Mouse (Mus musculus): ENCODE measurements around the gene Ythdf2. TPM values are rescaled to one million over a fixed set of nuclear protein-coding genes. Genes with fewer than 3 reads are reported as not detected.

Gene Ythdf2
- total RNA-seq, 2 experiments from 2014 or later, result 48.1 to 57.0 TPM

DNA sequence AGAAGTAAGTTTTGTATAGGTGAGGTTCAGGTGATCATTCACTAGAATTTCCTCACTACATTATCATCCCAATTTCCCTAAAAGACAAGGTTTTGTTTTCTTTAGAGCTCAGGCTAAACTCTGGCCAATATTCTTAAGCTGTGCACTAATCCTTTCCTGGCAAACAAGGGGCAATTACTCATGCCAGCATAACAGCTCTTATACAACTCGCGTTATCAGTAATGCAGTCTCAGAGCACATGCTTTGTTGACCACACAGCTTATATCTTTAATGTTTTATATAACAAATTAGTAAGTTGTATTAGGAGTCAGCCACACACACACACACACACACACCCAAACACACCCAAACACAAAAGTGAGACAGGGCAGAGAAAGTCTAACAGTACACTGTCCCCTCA is 1.8 kb downstream of the Ythdf2 start:
- DNase-seq, result no peak

DNA sequence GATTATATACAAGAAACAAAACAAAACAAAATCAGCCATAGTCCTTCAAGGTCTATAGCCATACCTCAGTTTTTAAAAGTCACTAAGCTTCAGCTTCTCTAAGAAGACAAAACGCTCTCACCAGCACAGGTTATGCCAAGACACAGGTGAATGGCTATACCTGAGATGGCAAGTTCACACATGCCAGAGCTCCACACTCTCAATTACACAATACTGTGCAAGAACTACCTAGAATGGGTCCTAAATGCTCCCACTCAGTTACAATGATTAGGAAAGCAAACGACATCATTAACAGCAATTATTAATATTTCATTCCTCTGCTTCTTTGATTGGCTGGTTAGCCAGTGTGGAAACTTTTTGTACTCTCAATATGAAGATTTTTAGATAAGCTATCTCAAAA is 2.8 kb downstream of the Ythdf2 start:
- DNase-seq, result no peak

DNA sequence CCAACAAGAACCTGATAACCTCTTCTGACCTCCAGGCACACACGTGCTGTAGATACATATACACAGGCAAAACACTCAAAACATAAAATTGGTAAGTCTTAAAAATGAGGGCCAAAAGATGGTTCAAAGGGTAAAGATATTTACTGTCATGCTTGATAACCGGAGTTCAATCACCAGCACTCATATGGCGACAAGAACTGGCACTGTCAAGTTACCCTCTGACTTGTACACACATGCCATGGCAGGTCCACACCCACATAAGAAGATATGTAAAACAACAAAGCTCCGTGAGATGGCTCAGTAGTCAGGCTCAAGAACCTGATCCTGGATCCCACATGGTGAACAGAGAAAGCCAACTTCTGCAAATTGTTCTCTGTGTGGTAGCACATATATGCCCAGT is 4.8 kb downstream of the Ythdf2 start:
- DNase-seq, result no peak

DNA sequence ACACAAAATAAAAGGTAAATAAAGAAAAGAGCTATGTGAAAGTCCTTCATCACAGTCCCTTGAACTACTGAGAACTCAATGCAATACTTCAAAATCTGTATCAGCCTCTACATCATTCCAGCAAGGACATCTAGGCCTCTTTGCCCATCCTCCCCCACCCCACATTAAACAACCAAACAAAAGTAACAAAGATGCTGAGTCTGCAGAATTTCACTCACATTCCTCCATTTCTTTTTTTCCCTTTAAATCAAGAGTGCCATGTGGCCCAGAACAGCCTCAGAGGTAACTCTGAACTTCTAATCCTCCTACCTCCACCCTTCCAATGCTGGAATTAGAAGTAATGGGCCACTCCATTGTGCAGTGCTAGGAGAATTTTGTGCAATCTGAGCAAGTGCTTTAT is 13.3 kb downstream of the Ythdf2 start:
- no peak for DNase-seq

DNA sequence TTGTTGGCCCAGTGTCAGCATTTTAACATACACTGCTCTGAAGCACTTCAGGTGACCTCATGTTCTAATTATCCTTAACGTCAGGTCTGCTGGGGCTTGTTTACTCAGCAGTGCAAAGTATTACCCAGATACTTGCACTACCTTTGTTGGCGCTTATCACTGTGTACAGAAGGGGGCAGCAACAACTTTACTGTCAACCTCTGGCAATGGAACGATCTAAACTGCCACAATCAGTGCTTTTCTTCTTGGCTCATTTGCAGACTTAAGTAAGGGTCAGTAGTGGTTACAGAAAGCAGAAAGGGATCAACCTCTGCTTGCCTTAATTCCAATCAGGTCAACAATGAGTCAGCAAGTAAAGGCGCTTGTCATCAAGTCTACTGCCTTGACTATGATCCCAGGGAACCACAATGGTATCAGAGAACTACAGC is 13.8 kb downstream of the Ythdf2 start:
- DNase-seq, result peak; percentile 25 to 42

DNA sequence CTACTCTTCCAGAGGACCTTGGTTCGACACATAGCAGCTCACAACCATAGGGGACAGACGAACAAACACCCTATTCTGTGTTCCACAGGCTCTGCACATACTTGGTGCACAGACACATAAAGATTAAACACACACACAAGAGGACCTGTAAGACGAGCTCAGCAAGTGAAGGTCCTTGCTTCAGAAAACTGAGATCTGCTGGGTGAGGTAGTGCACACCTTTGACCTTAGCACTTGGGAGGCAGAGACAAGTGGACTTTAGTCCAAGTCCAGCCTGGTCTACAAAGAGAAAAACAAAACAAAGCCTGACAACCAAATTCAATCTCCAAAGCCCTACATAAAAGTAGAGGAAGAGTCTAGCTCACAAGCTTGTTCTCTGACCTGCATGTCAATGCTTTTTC is 17.1 kb downstream of the Ythdf2 start:
- no peak for DNase-seq

DNA sequence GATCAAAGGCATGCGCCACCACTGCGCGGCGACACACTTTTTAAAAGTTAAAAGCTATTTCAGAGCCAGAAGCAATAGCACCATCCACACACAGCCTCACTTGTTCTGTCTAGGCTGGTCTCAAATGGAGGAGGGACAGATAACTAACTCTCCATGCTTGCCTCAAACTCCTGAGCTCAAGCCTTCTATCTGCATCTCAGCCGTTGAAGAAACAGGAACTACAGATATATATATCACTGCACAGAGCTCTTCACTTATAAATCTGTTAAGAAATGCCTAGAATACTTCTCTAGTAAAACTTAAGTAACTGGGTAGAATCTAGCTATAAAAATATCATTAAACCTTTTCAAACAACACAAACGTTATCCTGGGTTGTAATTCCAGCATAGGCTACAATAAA is 17.7 kb downstream of the Ythdf2 start:
- DNase-seq, result no peak

DNA sequence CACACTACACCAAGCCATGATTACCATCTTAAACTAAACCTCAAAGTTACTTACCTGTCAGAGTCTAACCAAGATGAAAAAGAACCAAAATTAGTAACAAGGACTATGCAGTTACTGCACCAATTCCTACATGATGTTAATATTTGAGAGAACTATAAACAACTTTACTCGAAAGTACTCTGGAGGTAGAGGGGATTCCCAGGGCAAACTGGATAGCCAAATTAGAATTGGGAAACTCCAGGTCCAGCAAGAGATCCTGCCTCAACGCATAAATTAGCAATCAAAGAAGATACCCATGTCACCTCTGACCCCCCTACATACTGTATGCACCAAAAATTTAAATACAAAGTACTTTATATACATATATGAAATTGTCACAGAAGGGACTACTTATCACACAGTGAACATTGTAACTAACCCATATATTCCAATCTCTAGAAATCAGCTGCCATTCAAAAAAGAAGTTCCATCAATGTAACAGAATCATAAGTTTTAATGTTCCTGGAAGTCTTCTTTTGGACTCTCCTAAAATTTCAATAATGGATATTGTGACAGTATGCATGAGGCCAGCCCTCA is 24.2 kb downstream of the Ythdf2 start:
- DNase-seq, result no peak

DNA sequence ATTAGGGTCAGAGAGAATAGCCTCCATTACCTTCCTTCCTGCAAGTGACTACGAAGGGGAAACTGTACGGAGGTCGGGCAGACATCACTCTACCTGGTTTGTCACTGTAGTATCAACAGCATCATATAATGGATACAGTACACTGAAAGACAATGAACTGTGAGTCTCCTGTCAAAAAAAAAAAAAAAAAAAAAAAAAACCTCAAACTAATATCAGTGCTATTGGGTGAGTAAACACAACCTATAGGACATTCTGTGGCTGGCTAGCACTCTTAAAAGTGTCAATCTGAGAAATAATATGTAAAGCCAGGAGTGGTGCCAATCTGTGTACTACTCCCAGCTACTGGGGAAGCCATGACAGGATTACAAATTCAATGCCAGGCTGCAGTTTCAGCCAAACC is 28.9 kb downstream of the Ythdf2 start:
- DNase-seq, result no peak

DNA sequence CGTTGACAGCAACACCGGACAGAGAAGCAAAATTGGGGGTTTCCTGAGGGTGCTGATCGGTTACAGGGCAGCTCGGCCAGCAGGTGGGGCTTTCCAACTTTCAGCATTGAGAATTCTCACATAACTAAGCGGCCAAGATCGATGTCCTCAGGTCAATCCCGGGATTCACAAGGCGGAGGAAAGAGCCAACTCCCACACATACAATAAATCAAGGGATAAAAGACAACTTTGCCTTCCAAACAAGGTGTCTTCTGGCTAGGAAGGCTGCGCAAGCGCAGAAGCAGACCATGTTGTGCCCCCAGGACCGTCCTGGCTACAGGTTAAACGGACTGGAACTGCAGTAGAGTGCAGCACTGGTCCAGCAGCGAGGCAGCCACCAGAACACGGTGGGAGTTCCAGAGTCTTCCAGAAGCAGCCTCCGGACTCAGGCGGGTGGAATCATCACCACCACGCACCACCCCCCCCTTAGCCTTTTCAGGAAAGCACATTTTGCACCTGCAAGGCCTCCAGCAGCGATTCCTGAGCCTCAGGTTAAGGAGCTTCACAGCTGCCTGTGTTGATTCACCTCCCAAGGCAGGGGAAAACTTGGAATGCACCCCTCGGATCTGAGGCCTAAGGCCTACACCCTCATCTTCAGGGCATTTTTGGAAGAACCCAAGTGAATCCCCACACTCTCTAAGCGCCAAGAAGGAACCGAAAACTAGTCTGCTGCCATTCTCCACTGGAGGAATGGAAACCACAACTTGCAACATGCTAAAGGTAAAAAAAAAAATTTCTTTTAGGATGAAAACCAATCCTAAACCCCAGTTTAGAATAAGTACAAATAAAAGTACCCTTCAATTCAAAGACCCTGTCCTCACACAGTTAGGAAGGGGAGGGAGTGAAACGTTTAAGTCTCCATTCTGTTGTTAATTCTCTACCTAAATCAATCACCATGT is 30.1 kb downstream of the Ythdf2 start:
- DNase-seq, result peak in 1 of 2 experiments; percentile 17

DNA sequence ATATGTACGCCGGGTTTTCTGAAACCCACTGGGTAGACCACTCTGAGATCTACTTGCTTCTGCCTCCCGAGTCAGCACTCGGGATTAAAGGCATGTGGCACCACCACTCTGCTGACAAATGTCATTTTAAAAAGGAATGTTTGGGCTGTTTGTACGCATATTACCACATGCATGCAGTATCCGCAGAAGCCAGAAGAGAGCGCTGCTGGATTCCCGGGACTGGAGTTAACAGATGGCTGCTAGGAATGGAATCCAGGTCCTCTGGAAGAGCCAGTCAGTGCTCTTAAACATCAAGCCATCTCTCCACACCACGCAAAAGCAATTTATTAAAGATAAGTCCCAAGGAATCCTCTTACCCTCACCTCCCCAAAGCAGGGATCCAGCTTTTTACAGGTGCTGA is 31.4 kb downstream of the Ythdf2 start:
- DNase-seq, result peak; percentile 15 to 52

DNA sequence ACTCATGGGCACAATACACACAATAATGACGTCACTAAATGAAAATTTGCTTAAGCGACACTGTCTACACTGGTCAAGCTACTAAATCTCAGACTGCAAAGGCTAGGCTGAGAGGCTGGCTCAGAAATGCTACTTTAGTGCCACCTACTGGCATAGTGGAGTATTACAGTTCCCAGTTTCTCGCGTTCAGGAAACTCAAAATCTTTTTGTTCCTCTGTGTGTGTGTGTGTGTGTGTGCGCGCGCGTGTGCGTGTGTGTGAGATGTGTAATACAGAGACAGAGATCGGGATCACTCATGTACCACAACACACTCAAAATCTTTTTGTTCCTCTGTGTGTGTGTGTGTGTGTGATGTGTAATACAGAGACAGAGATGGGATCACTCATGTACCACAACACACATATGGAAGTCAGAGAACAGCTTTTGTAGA is 33.5 kb downstream of the Ythdf2 start:
- DNase-seq, result peak; percentile 17 to 53

DNA sequence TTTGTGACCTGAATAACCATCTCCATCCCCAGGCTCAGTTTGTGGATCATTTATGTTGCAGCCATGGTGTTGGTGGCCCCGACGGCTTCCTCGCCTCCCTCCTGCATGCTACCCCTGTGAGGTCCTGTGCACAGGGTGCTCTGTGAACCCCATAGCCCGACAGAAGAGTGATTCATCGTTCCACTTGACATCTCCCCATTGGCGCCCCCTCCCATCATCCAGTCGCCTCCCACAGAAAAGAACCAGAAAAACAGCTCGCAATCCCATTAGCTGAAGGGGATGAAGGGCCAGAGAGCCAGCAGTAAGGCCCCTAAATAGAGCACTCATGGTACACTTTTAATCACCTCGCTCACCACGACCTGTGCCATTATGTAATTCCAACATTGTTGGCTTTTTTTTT is 35.6 kb downstream of the Ythdf2 start:
- no peak for DNase-seq

DNA sequence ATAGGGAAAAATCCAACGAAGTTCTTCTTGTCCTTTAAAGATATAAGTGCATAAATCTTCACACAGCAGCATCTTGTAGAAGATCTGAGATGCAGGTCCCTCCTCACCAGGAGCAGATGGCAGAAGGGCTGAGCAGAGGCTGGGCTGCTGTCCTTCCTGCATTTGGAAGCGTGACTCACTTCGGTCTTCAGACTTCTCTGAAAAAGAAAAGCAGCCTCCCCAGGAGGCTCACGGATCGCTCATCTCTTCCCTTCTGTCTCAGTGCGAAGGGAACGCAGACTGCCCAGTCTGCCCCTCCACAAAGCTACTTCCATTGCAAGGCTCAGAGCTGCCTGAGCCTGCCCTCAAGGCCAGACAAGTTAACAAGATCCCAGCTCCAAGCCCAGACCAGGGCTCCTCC is 41.2 kb downstream of the Ythdf2 start:
- DNase-seq, result no peak

DNA sequence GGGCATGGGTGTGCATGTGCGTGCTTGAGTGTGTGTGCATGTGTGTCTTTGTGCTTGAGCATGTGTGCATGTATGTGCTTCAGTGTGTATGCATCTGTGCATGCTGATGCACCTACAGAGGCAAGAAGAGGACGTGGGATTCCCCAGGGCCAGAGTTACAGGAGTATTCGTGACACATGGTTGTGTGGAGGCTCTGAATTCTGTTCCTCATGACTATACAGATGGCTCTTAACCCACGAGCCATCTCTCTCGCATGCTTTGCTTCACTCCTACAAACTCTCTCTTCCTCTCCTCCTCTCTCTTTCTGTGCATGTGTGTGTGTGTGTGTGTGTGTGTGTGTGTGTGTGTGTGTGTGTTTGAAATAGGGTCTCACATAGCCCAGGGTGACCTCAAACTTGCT is 42.3 kb downstream of the Ythdf2 start:
- DNase-seq, result no peak

DNA sequence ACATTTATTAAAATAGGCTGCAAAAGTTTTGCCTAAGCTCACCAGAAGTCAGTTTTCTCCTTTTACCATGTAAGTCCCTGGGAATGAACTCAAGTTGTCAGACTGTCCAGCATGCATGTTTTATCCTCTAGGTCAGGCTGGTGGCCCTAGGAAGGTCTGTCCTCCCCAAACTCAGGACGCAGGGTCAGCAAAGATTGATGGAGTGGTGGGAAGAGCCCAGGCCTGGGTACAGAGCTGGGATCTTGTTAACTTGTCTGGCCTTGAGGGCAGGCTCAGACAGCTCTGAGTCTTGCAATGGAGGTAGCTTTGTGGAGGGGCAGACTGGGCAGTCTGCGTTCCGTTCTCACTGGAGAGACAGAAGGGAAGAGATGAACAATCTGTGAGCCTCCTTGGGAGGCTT is 42.8 kb downstream of the Ythdf2 start:
- no peak for DNase-seq

DNA sequence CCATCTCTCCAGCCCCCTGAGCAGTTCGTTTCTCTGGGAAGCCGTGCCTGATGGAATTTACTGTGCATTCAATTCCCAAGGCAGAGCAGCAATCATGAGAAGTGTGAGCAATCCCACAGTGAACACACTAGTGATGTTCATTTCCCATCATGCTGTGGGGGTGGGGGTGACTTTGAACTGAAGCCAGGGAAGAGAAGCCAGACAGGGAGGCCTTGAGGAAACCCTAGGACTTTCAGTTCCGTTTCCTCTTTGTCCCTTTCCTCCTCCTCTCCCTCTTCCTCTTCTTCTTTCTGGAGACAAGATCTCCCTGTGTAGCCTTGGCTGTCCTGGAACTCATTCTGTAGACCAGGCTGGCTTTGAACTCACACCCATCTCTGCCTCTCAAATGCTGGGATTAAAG is 44.7 kb downstream of the Ythdf2 start:
- DNase-seq, result no peak

DNA sequence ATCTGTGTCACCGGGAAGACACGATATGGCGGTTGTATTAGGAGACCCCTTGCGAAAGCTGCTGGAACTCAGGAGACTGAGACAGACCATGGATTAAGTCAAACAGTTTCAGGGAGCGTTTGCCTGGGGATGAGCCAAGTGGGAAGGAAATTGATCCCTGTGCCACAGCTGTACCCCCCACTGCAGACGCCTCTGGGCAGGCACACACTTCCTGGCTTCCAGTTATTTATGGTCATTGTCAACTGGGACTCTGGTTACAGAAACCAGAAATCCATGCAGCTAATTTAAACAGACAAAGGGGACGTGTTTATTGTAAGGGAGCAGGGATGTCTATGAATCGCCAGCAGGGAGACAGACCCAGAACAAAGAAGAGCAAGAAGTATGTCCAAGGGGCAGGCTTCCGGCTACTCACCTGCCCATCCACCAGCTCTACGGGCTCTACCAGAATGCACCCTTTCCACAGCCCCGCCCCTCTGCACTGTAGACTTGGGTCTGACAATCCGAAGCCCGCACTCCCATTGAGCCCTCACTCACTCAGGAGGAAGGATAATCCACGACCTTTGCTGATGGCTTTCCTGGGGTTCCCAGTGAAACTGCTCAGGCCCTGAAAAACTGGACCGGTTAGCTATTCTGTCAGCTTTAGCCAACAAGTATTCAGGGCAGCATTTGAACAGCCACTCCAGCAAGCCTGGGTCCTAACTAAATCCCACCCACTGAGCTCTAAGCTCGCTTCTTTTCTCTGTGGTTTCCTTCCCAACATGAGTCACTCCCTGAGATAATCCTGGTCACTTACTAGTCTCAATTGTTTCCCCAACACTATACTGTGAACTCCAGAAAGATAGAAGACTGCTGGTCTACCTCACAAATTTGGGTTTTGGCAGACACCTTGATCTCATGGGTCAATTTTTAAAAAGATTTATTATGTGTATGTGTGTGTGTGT is 45.5 kb downstream of the Ythdf2 start:
- DNase-seq, result no peak

DNA sequence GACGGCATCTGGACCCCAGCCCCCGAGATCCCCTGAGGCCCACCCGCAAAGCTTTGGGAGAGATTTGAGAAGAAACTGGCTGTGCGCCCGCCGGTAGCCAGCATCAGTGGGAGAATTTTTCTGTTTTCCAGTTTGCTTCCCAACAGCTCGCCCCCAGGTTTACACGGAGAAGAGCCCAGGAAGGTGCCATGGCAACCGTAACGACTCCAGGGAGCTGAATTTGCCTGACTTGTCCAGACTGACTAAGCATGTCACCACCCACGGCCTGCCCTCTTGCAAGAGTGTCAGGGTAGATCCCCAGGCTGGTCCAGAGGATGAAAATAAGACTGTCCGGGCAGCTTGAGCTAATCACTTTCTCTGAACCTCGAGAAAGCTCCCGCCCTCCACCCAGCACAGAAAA is 46.4 kb downstream of the Ythdf2 start:
- no peak for DNase-seq

DNA sequence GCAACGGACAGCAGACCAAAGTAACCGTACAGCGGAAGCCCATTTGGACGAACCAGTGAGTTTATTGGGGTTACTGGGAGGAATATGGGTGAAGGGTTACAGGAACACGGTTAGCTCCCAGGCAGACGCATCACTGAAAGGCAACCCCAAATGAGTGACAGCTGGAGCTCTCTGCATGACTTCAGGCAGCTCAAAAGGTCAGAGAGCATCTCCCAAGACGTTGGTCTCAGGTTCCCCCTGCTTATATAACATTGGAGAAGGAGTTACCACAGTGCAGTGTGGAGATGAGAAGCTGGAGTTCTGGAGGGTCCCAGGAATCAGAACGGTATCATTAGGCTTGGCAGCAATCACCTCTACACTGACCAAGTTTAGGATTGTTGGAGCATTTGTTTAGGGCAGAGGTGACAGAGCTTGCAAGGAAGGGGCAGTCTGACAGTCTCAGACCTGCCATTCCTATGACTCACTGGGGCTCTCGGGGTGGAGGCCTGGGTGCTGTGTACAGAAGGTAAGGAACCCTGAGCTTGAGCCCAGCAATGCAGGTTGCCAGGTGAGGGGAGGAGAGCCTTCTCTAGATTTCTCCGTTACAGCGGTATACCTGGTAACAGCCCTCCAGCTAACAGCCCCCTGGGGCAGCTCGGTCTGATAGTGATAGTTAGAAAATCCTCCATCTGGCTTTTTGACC is 55.0 kb downstream of the Ythdf2 start:
- DNase-seq, result no peak

DNA sequence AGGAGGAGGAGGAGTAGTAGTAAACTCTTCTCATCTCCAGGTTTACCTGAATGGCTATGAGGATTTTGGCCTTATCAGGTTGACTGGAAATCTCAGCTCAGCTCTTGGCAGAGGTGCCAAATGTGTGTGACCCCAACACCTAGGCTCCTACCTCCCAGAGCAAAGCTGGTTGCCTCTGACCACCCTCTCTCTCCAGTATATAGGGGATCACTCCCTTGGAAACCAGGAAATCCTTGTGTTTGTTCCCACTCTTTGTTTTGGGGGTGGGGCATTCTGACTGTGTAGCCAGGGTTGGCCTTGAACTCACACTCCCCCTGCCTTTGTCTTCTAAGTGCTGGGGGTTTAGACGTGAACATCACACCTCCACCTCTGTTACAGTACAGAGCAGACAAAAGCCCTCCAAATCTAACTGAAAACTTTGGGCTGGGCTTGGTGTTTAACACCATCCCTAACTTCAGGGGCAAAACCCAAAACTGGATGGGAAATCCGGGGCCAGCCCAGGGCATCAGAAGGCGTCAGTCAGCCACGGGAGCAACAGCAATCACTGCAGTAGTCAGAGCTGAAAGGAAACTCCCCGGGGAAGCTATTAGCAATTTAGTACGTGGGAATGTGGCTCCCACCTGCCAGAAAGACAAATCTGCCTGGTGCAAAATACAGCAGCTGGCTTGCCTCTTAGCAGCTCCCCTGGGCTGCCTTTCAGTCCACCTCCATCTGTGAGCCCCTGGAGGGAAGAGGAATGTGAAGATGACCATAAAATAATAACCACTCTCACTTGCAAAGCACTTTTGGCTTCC is 57.0 kb downstream of the Ythdf2 start:
- no peak for DNase-seq
